Mouse (Mus musculus): Measurements from ENCODE around the gene Galnt14.

Gene Galnt14

GRCm38 (mm10) chr17:73663237-73663636 lies 47.0 kb downstream of the Galnt14 start:
- DNase-seq (ENCODE audit: low spot score), result no peak

DNA sequence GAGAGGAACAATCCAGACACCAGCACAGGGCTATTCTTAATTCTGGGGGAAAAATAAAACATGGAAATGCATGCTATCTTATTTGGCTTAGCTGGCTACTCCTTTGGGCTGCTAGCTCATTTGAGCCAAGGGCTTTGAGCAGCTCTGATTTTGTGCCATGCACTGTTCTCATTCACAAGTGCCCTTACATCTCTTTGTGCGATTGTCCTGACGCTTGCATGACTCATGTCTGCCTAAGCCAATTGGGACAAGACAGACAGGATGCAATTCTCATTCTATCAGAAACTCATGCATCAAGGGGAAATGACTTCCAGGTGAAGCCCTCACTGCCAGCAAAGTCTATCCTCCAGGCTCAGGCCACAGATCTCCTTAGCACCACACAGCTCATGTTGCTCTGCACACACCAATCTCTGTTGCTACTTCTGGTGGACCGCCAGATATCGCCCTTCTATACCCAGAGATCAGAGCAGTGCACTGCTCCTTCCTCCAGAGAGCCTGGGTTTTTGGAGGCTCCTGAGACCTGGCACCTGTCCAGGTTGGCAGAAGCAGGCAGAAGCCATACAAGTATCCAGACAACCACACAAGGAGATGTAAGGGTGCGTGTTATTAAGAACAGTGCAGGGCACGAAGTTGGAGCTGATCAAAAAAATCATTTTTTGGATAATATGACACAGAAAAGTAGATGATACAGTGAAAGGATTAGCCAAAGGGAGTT lies 51.4 kb downstream of the Galnt14 start:
- DNase-seq (ENCODE audit: low spot score), result no peak

DNA sequence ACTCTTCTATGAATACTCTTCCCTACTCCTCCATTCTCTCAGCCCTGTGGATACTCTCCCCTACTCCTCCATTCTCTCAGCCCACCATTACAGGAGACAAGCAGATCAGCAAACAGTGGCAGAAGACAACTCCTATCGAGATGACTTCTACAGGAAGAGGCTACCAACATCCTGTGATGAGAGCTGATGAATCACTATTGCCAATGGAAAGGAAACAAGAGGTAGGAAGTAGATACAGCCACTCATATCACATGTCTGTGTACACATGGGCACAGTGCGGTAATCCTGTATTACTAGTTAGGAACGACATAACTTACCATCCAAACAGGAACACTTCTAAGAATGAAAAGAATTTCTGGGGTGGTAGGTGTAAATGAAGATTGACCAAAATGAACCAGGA lies 53.9 kb downstream of the Galnt14 start:
- DNase-seq (ENCODE audit: low spot score), result no peak

DNA sequence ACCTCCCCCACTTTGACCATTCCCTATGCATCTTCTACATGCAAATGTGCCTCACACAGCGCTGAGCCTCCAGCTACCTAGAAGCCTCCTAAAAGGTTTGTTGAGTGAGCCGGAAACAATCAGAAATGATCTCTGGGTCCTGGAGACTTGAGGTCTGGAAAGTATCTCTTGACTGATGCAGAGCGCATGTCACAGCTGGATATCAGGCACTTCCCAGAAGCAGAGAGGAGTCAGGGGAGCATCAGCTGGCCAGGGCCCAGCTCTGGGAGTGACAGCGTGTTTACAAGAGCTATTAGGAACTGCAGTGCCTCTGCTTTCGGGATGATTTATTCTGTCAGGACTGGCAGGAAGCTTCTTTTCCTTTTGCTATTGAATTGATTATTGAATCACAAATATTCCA lies 56.0 kb downstream of the Galnt14 start:
- no peak for DNase-seq (ENCODE audit: low spot score)

- no peak for DNase-seq (ENCODE audit: low spot score)
These were observed 60.9 kb downstream of the Galnt14 start for GRCm38 (mm10) chr17:73649371-73649770.

GRCm38 (mm10) chr17:73641676-73642075 lies 68.6 kb downstream of the Galnt14 start:
- no peak for DNase-seq (ENCODE audit: low spot score)

DNA sequence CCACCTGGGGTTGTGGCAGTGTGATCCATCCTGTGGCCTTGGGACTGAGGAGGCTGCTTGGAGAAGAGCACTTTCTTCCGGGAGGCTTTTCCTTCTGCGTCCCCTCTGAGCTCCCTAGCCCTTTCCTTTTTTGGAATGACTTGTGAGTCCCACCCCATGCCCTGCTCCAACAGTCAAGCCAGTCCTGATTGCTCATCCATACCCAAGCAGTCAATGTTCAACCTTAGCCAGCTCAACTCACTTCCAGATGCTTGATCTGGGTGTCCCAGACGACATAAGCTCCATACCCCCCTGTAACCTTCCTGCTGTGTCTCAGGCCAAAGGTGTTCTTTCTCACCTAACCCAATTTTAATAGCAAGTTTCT lies 70.2 kb downstream of the Galnt14 start:
- no peak for DNase-seq (ENCODE audit: low spot score)

DNA sequence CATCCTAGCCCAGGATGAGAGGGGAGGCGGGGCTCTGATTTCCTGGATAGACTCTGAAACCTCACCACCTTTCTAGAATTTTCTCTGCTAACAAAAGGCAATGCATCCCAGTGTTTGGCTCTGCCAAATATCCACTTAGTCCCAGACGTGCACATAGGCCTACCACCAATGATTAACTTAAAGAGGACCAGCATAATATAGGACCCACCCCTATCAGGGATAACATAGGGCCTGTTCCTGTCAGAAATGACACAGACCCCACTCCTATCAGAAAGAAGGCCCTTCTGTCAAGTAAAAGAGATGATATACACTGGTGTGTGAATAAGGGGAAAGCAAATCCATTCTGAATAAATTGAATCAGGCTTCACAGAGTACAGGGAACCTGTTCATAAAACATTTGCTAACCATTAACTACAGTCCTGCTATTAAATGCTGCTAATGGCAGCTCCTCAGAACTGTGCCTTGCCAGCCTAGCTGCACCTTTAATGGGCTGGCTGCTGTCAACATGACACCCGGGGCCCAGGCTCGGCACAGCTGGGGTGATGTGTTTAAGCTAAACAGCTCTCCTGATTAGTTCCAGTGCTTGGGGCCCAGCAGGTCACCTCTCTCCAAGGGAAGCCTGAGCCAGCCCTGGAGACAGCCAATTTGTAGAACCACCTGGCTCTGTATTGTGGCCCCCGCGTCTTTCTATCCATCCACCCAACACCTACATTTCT lies 70.7 kb downstream of the Galnt14 start:
- no peak for DNase-seq (ENCODE audit: low spot score)

DNA sequence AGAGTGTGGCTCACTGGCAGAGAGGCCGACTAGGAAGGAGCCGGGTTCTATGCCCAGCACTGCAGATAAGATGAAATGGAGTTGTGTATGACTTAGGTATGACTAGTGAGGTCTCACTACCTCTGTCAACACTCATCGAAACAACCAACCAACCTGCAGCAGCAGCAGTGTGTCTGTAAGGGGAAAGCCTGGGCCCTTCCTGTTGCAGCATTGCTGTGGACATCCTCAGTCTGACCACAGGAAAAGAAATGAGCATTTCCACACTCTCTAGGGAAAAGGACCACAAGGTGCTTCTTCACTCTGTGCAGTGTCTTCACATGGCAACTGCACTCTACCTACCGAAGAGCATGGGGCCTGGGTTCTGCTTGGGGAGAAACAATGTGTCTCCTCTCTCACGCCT lies 73.3 kb downstream of the Galnt14 start:
- DNase-seq (ENCODE audit: low spot score), result no peak

DNA sequence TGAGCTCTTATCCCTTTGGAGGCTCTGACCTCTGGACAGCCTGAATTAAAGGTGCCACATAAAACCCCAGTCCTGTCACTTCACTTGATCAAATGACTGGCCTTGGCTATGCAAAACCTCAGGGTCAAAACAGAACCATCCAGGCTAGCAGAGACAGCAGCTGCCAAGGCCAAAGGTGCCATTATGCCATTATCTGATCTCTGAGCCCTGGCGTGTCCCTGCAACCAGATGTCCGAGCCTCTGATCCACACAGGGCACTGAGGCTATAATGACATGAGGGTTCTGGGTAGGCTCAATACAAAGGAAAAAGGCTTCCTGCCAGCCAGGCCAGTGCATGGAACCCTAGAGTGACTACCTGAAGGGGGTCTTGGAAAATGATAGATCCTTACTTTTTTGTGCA lies 75.4 kb downstream of the Galnt14 start:
- no peak for DNase-seq (ENCODE audit: low spot score)

- DNase-seq (ENCODE audit: low spot score), result no peak
These were observed 76.1 kb downstream of the Galnt14 start for GRCm38 (mm10) chr17:73633991-73634710.

- DNase-seq (ENCODE audit: low spot score), result no peak
These were observed 81.9 kb downstream of the Galnt14 start for GRCm38 (mm10) chr17:73628263-73628914.

GRCm38 (mm10) chr17:73626912-73627311 lies 83.3 kb downstream of the Galnt14 start:
- DNase-seq (ENCODE audit: low spot score), result no peak

DNA sequence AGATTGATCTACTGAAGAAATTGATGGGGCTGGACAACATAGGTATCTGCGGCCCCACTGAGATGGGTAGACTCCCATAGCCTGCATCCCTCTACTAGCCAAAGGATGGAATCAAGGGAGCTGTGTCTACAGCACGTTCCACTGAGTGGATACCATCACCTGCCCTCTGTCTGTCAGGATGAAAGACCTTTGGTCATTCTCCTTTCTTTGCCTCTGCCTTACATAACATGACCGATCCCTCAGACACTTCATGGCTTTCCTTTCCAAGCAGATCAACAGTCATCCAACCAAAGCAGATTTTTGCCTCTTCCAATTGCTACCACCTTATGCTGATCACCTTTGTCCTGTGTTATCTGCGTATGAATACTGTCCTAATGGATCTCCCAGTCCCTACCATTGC lies 90.2 kb downstream of the Galnt14 start:
- no peak for DNase-seq (ENCODE audit: low spot score)

DNA sequence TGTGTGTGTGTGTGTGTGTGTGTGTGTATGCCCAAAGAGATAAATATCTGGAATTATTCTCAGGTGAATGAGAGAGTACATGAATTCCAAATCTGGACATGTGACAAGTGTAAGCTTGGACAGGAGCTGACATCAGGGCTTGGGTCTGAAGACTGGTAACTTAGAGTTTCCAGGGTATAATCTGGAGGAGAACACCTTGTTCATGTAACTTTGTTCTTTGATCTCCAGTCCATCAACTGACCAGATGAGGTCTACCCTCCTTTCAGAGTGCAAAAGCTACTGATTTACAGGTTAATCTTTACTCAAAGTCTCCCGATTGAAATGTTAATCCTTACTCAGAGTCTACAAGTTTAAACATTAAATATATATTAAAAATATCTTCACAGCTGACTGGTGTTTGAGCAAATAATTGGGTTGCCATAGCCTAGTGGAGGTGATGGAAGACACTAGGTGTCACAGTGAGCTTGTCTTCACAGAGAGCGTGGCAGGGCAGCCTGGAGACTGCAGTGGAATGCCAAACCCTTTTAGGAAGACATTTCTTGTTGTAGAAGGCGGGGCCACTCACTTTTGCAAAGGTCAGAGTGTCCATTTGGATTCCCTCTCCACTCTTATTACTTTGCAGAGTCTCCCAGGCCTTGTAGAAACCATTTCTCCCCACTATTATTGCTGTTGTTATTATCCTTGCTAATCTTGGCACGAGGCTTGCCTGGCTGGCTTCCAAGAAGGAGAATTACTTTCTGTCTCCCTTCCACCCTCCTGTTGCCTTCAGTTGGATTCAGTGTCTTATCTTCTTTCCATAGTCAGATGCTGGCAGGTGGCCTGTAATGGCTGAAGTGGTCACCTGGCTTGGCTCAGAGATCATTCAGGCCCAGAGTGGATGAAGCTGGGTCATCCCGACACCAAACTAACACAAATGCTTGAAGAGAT lies 107.4 kb downstream of the Galnt14 start:
- no peak for DNase-seq (ENCODE audit: low spot score)

GRCm38 (mm10) chr17:73599923-73600322 lies 110.3 kb downstream of the Galnt14 start:
- DNase-seq (ENCODE audit: low spot score), result no peak

GRCm38 (mm10) chr17:73592081-73592480 lies 118.2 kb downstream of the Galnt14 start:
- DNase-seq (ENCODE audit: low spot score), result no peak

- no peak for DNase-seq (ENCODE audit: low spot score)
These were observed 122.7 kb downstream of the Galnt14 start for GRCm38 (mm10) chr17:73587573-73587972.

DNA sequence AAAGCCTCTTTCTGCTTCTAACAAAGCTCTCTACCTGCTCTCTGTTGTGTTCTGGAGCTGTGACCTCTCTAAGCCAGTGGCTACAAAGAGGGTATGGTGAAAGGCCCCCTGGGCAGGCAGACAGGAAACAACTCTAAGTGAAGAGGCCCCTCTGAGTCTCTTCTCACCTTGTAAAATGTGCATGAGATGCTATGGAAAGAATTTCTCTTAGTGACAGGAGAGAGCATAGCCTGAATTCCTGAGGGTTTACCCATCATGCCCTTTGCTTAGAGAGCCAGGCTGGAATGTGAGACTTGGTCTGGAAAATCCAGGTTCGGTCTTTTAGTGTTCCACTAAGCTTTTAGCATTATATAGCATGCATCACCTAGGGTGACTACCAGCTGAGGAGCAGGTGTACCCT lies 136.1 kb downstream of the Galnt14 start:
- no peak for DNase-seq (ENCODE audit: low spot score)

DNA sequence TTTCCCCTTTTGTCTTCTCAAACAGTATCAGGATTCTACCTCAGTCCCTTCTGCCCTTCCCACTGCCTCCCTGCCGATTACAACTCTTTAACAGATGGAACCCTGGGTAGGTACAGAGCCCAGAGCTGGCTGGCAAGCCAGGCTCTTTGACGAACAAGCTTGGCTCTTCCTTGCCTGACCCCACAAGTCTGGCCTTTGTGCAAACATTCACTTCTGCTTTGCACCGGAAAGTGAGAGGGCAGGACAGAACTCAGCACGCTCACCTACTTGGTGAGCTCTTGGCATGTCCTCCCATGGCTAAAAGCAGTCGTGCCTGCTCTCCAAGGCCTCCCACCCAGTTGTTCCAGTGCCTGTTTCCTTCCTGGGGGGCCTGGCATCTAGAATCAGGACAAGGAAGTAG lies 137.4 kb downstream of the Galnt14 start:
- no peak for DNase-seq (ENCODE audit: low spot score)

GRCm38 (mm10) chr17:73572440-73572839 lies 137.8 kb downstream of the Galnt14 start:
- DNase-seq (ENCODE audit: low spot score), result peak; percentile 38

GRCm38 (mm10) chr17:73571961-73572360 lies 138.3 kb downstream of the Galnt14 start:
- no peak for DNase-seq (ENCODE audit: low spot score)
